Mouse (Mus musculus) thymus, postnatal 25 days (tissue): ENCODE measurements around the gene Cps1.

Experiments
- DNase-seq: peaks from one replicate; pipeline ENCODE4 v3.0.0; 2022

Gene Cps1

DNA sequence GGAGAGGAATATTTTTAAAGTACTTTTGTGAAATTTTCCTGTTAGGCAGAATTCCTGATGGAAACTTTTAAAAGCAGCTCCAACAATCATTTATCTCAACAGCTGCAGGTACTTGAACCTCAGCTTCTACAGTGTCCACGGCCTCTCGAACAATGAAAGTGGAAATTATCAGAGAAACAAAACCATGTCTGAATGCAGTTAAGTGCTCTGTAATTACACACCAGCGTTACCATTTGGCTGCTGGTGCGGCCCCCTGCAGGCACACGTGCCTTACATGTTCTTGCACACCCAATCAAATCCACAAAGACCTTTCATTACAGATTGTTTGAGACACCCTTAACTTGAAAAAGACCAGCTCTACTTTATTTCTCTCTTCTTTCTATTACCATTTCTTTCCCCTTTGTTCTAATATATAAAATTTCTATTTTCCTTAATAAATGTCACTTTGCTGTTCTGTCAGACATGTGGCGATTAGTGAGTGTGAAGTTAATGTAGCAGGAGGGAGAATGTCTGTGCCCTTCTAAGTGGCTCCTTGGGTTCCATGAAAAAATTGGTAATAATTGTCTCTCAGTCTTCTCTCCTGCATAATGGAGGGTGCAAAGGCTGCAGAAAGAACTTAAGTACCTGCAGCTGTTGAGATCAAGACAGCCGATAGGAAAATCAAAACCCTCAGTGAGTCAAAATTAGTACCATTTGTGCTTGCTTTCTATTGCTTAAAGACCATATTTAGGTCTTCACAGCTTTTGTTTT, 112.8 kb downstream of the Cps1 start:
- no peak for DNase-seq

DNA sequence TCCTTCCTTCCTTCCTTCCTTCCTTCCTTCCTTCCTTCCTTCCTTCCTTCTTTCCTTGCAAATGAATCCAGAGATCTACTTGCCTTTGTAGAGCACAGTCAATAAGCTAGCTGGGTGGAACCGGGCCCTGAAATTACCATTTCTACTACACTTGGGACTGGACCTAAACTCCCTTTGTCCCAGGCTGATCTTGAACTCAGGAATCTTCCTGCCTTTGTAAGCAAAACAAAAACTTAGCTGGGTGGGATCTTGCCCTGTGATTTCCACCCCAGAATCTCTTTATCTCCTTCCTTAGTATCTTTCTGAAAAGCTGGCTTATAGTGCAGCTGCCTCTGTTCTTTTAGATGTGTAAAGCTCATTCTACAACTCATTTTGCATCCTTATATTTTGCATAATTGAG, 115.6 kb downstream of the Cps1 start:
- no peak for DNase-seq

DNA sequence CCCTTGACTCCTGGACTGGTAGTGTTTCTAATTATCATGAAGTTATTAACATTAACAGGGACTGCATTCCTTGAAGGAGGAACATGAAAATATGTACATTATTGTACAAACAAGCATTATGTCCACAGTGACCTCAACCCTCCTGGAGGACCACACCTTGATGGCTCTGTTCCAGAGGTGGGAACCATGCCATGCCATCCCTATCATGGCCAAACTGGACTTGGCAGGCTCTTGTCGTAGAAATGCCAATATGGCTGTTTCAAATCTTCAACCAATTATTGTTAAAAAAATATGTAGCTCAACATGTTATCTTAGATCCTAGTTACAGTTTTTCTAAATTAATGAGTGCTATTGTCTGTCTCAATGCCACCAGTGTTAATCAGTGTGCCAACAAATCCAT, 116.1 kb downstream of the Cps1 start:
- no peak for DNase-seq

- DNase-seq = no peak
These were observed 142.4 kb downstream of the Cps1 start for GRCm38 (mm10) chr1:67265222-67265621.

- no peak for DNase-seq
These were observed 145.1 kb downstream of the Cps1 start for GRCm38 (mm10) chr1:67267972-67268371.

DNA sequence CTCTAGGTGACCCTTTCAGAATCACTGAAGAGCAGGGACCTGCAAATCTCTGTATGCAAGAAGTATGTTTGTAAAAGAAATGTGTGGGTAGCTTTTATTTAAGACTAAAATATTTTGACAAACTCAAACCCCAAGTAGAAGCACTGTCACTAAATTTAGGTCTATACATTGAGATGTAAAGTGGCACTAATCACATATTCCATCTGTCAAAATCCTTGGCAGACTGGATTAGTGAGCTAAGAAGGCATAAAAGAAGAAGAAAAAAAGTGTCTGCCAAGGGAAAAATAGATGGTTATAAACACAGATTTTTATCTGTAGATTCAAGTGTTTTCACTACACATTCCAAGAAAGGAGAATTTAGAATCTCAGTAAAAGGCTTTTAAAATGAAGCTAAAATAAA, 145.6 kb downstream of the Cps1 start:
- no peak for DNase-seq

- no peak for DNase-seq
These were observed 153.4 kb downstream of the Cps1 start for GRCm38 (mm10) chr1:67276270-67276669.
